Mouse (Mus musculus) monocyte, adult 2 months (primary cell): ENCODE data around the gene Sec11a.

ENCODE experiments used
- DNase-seq, 2 experiments: peaks; one replicate each; pipeline ENCODE4 v3.0.0; 2022; ENCODE audit warnings: low spot score in 2 of 2, low read depth in 1 of 2

The Sec11a gene

GRCm38 (mm10) chr7:80860729-80861274 is 86.8 kb downstream of the Sec11a start, which contains the start of gene Zscan2:
TSS of gene Zscan2 (plus strand) at chr7:80860920.
- peak; percentile 64 to 76 for DNase-seq

GRCm38 (mm10) chr7:80860227-80860626 is 87.4 kb downstream of the Sec11a start:
- peak in 1 of 2 experiments; percentile 43 for DNase-seq

- DNase-seq = peak in 1 of 2 experiments; percentile 64
Observed at GRCm38 (mm10) chr7:80857181-80857580, 90.4 kb downstream of the Sec11a start.

GRCm38 (mm10) chr7:80855316-80855715 is 92.3 kb downstream of the Sec11a start:
- DNase-seq = no peak
